Mouse (Mus musculus) cerebellum, postnatal 36 days (tissue): ENCODE results near the gene Cdc20b.

ENCODE experiments used
- DNase-seq, 2 experiments: peaks; one replicate each; pipeline ENCODE4 v3.0.0; 2021 to 2022; ENCODE audit warnings: mixed read lengths in 2 of 2

Cdc20b gene

DNA sequence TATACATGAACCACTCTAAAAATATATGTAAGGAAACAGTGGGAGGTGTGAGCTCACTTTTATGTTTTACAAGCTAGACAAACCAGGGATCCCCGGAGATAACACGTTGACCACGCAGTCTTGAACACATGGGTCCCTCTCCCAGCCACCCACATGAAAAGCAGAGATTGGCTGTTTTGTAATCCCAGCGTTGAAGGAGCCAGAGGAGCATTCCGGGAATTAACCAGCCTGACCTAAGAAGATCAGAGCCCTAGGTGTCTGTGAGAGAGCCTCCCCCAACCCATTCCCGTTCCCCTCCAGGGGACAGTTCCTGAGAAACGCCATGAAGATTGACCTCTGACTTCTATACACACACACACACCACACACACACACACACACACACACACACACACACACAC, 3.6 kb upstream of the Cdc20b start:
- no peak for DNase-seq

- peak; percentile 32 to 43 for DNase-seq
Measured at GRCm38 (mm10) chr13:113031792-113032571, 2.9 kb upstream of the Cdc20b start.

DNA sequence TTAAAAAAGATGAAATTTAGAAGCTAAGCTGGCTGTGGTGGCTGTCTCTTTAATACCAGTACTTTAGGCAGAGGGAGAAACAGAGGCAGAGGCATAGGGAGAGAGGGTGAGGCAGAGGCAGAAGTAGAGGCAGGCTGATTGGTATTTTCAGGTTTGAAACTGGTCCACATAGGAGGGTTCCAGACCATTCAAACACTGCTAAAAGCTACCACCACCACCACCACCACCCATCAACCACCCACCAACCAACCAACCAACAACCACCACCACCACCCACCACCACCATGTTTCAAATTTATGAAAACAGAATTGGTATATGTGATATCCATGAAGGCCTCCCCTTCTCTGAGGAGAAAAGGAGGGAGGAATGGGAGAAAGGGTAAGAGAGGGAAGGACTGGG, 2.1 kb upstream of the Cdc20b start:
- DNase-seq = no peak

GRCm38 (mm10) chr13:113034271-113034886, 532 bp upstream of the Cdc20b start:
- DNase-seq = peak; percentile 57 to 60

DNA sequence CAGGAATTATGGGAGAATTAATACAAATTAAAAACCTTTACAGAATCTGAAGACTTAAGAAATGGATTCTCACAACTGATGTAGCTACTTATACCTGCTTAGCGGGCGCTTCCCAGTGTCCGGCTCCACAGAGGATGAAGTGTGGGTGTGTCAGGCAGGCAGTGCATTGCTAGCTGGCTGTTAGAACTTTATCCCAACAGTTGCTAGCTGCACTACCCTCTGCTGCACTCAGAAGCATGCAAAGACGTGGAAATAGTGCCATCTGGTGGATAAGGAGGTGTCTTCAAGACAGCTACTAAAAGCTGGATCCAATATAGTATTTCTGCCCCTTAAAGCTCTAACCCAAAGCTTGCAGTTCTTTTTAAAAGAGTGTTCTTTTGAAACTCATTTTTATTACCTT, 941 bp downstream of the Cdc20b start:
- peak; percentile 58 to 71 for DNase-seq

- DNase-seq = no peak
Measured at GRCm38 (mm10) chr13:113044876-113045275, 10.0 kb downstream of the Cdc20b start.

- no peak for DNase-seq
Measured at GRCm38 (mm10) chr13:113045458-113046110, 10.7 kb downstream of the Cdc20b start.

- peak; percentile 7 to 12 for DNase-seq
Measured at GRCm38 (mm10) chr13:113046211-113046883, 11.4 kb downstream of the Cdc20b start, which contains the start of gene Gpx8. Gpx8 (minus strand) TSS chr13:113046410.

- DNase-seq = no peak
Measured at GRCm38 (mm10) chr13:113047018-113047417, 12.1 kb downstream of the Cdc20b start.

DNA sequence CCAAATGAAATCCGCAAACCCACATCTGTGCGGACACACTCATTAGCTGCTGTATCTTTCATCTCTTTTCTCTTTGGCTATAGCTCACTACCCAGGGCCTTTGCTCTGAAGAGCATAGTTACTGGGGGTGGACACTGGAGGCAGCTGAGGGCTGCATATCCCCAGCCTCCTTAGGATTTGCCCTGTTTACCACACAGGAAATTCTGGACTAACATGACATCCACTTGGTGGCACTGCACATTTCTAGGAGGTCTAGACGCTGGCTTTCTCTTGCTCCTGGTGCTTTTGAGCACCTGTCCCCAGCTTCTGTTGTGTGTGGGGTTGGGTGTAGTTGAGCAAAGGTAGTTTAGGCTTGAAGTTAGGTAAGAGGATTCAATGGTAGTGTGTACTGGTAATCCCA, 12.7 kb downstream of the Cdc20b start:
- no peak for DNase-seq

- no peak for DNase-seq
Measured at GRCm38 (mm10) chr13:113054230-113054629, 19.3 kb downstream of the Cdc20b start.

- no peak for DNase-seq
Measured at GRCm38 (mm10) chr13:113055826-113056225, 20.9 kb downstream of the Cdc20b start.

DNA sequence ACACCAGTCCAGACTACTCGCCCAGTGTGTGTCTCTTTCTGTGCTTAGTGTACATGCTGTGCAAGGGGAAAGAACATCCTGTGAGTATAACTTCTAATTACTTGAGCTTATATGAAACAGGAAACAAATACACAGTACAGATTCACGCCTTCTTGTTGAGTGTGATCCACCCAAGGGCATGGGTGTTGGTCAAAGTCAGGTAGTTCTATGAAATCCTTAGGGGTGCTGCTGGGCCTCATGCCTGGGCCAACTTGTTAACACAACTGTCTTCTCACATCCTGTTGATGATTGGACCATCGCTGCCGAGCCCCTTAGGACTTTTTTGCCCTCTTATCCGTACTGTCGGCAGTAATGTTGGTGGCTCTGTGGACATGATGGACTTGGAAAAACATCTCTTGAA, 26.8 kb downstream of the Cdc20b start:
- DNase-seq = no peak

GRCm38 (mm10) chr13:113064542-113064941, 29.6 kb downstream of the Cdc20b start:
- DNase-seq = no peak

GRCm38 (mm10) chr13:113079021-113079420, 44.1 kb downstream of the Cdc20b start:
- no peak for DNase-seq

- DNase-seq = no peak
Measured at GRCm38 (mm10) chr13:113082101-113082500, 47.2 kb downstream of the Cdc20b start.

DNA sequence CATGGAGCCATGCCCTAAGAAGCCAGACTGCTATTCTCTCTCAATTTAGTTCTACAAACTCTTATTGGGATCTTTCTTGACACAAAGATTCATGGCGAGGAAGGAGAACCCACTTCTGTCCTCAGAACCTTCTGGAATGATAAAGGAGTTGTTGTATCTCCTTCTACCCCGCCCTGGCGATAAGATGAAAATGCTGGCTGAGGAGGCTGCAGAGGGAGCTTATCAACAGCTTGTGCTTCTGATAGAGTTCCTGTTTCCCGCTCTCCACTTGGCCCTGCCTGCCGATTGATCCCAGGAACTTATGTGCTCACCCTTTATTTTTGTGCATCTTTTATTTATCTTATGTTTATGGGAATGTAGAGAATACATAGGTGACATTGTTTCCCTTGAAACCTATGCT, 49.8 kb downstream of the Cdc20b start:
- no peak for DNase-seq

DNA sequence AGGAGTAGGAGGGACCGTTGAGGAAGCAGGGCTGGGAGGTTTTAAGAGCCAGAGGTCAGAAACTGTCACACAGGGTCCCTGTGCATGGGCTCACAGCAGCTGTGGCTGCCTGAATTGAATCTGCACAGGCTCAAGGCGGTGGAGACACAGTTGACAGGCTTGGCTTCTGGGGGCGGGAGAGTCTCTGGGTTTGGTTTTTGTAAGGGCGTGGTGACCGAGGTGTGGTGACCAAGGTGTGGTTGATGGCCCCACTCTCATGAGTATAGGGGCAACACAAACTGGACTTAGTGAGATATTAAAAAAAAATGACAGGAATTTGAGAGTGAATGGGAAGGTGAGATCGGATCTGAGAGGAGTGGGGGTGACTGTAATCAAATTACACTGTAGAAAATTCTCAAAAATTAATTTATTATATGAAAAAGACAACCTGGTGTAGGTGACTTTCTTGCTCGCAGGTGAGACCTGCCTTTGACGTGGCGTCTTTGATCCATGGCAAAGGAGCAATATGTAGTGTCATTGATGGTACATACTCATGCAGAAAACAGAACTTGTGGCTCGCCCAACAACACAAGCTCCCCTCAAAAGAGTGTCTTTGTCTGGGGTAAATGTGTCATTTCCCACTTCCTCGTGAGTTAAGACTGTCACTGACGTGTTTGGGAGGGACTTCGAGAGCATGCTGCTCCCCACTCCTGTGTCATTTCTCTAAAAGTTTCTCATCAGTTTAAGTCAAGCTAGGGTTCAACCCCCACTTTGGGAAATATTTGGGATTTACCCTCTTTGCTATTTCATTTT, 52.5 kb downstream of the Cdc20b start:
- DNase-seq = no peak

- DNase-seq = no peak
Measured at GRCm38 (mm10) chr13:113090489-113090888, 55.6 kb downstream of the Cdc20b start.

DNA sequence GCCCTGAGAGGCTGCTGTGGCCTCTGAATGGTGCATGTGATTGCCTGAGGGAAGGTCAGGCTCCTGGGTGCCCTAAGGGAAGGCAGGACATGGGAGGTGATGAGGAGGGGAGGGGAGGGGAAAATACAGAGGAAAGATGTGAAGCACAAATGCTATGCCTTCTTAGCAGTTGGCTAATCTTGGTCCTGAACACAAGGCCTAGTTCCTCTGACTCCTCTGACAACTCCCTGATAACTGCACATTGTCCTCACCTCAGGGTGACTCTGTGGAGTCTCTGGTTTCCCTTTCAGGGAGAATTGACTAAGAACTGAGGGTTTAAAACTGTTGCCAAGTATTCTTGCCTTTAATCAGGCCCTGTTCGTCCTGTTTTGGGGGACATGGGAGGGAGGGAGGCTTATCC, 59.7 kb downstream of the Cdc20b start:
- DNase-seq = no peak

DNA sequence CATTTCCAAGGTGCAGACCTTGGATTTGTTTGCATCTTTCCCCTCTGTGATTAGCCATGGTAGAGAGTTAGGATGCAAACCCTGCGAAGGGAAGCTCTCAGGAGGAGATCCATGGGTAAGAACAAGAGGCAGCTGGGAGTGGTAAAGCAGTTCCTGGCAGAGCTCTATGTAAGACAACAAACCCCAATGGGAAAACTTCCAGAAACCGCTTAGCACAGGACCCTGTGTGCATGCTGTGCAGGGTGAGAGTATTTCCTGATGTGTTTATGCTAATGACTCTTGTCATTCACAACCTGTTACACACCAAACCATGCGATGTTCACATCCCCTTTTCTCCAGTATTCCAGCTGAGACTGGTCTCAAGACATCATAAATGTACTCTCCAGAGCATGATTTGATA, 62.1 kb downstream of the Cdc20b start:
- DNase-seq = no peak

DNA sequence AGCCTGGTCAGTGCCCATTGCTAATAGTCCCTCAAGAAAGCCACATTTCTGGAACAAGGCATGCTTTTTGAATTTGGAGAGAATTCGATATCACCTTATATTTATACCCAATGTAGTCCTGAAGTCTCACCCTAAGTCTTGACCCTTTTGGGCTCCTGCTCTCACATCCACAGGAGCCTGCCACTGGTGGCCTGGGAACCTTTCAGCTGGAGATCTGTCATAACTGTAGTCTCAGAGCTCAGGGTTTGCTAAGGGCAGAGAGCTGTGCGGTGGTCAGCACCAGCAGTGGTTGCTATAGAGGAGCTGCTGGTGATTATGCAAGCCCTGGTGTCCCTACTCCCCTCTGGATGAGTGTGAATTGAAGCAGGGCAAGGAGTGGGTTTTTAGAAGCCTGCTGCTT, 63.5 kb downstream of the Cdc20b start:
- DNase-seq = no peak

DNA sequence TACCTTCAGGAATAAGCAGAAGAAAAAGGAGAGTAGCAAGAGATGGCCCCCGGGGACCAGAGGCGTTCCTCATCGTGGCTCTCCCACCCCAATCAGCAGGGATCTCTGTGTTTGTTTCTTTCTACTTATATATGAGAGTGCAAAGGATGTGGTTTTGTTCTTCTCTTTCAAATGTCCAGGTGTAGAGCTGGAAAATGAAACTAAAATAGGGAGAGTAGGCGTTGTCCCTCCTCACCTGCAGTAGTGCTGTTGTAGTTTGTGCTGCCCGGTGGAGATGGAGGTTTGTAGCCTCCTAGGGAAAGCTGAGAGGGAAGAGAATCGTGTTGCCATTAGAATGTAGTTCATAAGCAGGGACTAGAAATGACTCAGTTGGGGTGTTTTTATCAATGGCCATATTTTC, 66.0 kb downstream of the Cdc20b start, which contains the start of gene Gzma:
TSS of gene Gzma (minus strand) at position 103 of the 400 bp plus-strand sequence.
- DNase-seq = no peak
